Mouse (Mus musculus) hindbrain, embryonic 13.5 days (tissue): ENCODE data around the gene Rcc1l. TPM values are rescaled to one million over a fixed set of nuclear protein-coding genes. Genes with fewer than 3 reads are reported as not detected.

ENCODE experiments used
- ATAC-seq: fragments of 200-750 bp; cut with Nextera tagmentation; 2 replicates; pipeline ENCODE4 v1.8.0; 2017; ENCODE audit warnings: moderate TSS enrichment; ENCODE audit not compliant: low FRiP score
- H3K27ac ChIP-seq: fragments of 300-500 bp; sonication (generic); 2 replicates; pipeline ENCODE4 v1.5.1; 2015; ENCODE audit warnings: inconsistent platforms, mild to moderate bottlenecking, moderate library complexity
- H3K27me3 ChIP-seq: fragments of 300-500 bp; sonication (generic); 2 replicates; pipeline ENCODE4 v1.6.1; 2015; ENCODE audit warnings: mild to moderate bottlenecking, inconsistent platforms
- H3K36me3 ChIP-seq: fragments of 300-500 bp; sonication (generic); 2 replicates; pipeline ENCODE4 v1.6.1; 2015; ENCODE audit warnings: mild to moderate bottlenecking, inconsistent platforms
- H3K4me1 ChIP-seq: fragments of 300-500 bp; sonication (generic); replicated peaks from 2 replicates; pipeline ENCODE4 v1.6.1; 2015; ENCODE audit warnings: inconsistent platforms
- H3K4me2 ChIP-seq: fragments of 300-500 bp; sonication (generic); 2 replicates; pipeline ENCODE4 v1.6.1; 2015; ENCODE audit warnings: inconsistent platforms, mild to moderate bottlenecking, moderate library complexity
- H3K4me3 ChIP-seq: fragments of 300-500 bp; sonication (generic); 2 replicates; pipeline ENCODE4 v1.5.1; 2015; ENCODE audit warnings: mild to moderate bottlenecking, inconsistent platforms
- H3K9ac ChIP-seq: fragments of 300-500 bp; sonication (generic); 2 replicates; pipeline ENCODE4 v1.6.1; 2015; ENCODE audit warnings: mild to moderate bottlenecking, inconsistent platforms
- H3K9me3 ChIP-seq: fragments of 300-500 bp; sonication (generic); 2 replicates; pipeline ENCODE4 v1.6.1; 2016; ENCODE audit warnings: inconsistent platforms
- WGBS: fragments of 180-500 bp; shearing (Covaris S2); methylation state at CpG from one replicate; pipeline ENCODE4 v1.1.7; 2015; 5-methylcytosine and 5-hydroxymethylcytosine counted together
- polyA plus RNA-seq: library from polyadenylated mRNA; unstranded; fragments of >200 nt; fragmentation: Nextera tagmentation; extraction: Ambion mirVana; gene quantifications from 2 replicates; pipeline ENCODE4 v1.2.1, GENCODE M21; 2015

Gene Rcc1l
- 19.9 and 20.4 TPM in 2 replicates for polyA plus RNA-seq

DNA sequence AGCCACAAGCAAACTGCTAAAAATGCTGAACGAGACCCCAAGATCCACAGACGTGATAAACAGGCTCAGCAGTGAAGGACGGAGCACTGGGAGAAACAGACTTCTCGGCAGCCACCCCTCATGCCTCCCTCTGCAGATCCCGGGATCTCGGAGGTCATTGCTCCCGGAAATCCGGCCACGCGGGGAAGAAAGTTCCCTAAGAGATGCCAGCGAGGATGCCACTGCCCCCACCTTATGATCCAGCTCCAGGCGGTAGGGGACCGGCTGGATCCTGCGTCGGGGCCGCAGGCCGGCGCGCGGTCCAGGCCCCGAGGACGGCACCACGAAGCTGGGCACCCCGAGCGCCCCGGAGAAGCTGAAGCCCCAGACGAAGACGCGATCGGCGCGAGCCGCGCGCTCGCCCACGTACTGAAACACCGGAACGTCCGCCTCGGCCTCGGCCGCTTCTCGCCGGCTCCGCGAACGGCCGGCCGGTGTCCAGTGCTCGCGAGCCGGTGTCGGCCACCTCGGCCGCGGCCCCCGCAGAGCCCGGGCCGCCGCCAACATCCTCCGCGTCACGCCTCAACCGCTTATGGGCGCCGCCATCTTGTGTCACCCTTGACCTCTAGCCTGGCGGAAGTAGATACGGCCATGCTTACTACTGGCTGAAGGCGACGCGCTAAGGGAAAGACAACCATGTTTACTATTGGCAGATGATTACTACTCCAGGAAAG lies at the start of gene Rcc1l:
Gene Rcc1l (minus strand): TSS at position 606 of the 713 bp plus-strand sequence.
- peak; percentile 87 for ATAC-seq
- H3K4me1 ChIP-seq = peaks cover 10% of the 10 kb centered on the region
- no peaks in the 10 kb centered on the region for H3K9me3 ChIP-seq
- peak within 1 kb of the TSS; percentile 84 for H3K27ac ChIP-seq
- peaks cover 7% of the 10 kb centered on the region; the same call in 1 of the 2 replicates for H3K36me3 ChIP-seq
- H3K27me3 ChIP-seq = no peaks in the 10 kb centered on the region; the same call in 1 of the 2 replicates
- peak within 1 kb of the TSS; percentile 94 for H3K4me3 ChIP-seq
- WGBS = under 1% methylated on average over 66 of the region's 72 CpGs
- H3K4me2 ChIP-seq = peak within 1 kb of the TSS; percentile 91
- H3K9ac ChIP-seq = peak within 1 kb of the TSS; percentile 80

DNA sequence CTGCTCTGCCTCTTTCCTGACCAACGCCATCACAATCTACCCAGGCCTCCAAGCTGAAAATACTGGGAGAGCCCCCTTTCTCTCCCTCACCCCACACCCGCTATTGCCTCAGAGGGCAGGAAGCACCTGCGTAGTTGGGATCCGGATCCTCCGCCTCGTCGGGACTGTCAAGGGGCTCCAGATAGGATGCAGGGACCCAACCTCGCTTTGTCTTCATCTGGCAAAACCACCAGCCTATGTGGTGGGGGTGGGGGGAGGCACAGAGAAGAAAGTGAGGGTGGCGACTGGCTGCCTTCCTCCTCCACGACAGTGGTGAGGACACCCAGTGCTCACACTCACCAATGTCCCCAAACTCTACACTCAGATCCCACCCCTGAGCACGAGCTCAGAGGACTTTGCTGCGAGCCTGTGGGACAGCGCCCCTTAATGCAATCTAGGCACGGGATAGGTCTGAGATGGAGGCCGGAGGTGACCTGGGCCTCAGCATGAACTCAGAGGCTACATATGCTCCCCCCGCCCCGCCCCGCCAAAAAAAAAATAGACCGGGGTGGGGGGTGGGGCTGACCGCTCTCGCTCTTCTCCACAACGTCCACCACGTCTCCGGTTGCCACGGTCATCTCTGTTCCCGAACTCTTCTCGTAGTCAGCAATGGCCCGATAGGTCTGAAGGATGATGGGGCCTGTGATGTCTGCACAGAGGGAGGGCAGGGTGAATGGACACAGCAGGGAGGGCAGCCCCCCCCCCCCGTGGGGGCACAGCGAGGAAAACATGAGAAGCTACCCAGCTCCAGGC lies 48.7 kb upstream of the Rcc1l start:
- no peak for ATAC-seq
- no peak overlapping the region for H3K4me2 ChIP-seq
- H3K36me3 ChIP-seq = no peaks in the 10 kb centered on the region
- H3K4me3 ChIP-seq = no peak overlapping the region
- no peak overlapping the region for H3K9ac ChIP-seq
- H3K27ac ChIP-seq = no peak overlapping the region
- 78% methylated on average over 30 of the region's 30 CpGs for WGBS
- H3K9me3 ChIP-seq = no peaks in the 10 kb centered on the region
- peaks cover 19% of the 10 kb centered on the region for H3K27me3 ChIP-seq
- peaks cover 17% of the 10 kb centered on the region for H3K4me1 ChIP-seq

DNA sequence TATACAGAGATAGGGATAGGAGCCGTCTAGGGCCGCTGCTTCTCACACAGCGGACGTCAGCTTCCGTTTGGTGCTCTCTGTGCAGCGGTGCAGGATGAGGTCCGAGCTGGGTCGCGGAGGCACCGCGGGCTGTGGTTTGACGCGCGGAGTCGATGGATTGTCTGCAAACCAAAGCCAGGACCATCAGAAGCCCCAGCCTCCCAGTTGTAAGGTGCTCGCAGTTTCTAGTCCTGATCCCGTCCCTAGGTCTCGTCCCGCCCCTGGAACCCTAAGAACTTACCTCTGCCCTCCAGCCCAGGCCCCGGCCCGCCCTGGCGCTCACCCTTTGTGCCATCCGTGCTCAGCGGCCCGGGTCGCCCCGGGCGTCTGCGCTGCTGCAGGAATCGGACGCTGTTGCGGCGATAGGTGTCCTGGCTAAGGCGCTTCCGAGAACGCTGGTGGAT lies 45.2 kb upstream of the Rcc1l start:
- Histone ChIP-seq H3K36me3 (peaks cover 10% of the 10 kb centered on the region), H3K4me3 (peak overlapping the region; percentile 38), H3K4me2 (peak overlapping the region; percentile 66), H3K9me3 (no peaks in the 10 kb centered on the region), H3K9ac (peak overlapping the region; percentile 72), H3K27me3 (peaks cover 19% of the 10 kb centered on the region), H3K27ac (no peak overlapping the region), H3K4me1 (peaks cover 16% of the 10 kb centered on the region)
- WGBS = 2% methylated on average over 32 of the region's 36 CpGs
- ATAC-seq = no peak

DNA sequence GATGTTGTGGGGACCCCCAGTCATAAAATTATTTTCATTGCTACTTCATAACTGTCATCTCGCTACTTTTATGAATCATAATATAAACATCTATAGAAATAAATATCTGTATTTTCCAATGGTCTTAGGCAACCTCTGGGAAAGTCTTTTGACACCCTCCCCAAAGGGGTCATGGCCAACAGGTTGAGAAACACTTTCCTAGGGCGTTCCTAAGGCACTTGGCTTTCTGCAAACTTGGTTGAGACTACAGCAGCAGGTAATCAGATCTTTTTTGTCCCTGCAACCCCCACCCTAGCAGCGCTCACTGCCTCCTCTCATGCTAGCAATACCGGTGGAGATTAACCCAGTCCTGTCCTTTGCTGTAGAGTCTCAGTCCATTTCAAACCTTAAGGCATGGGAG lies 44.7 kb upstream of the Rcc1l start:
- H3K9me3 ChIP-seq = no peaks in the 10 kb centered on the region
- peak overlapping the region; percentile 66 for H3K4me2 ChIP-seq
- peak overlapping the region; percentile 38 for H3K4me3 ChIP-seq
- H3K27me3 ChIP-seq = peaks cover 19% of the 10 kb centered on the region
- H3K4me1 ChIP-seq = peaks cover 16% of the 10 kb centered on the region
- 53% methylated on average over 4 of the region's 4 CpGs for WGBS
- peak overlapping the region; percentile 72; the same call in 1 of the 2 replicates for H3K9ac ChIP-seq
- no peak overlapping the region for H3K27ac ChIP-seq
- ATAC-seq = no peak
- peaks cover 14% of the 10 kb centered on the region for H3K36me3 ChIP-seq

DNA sequence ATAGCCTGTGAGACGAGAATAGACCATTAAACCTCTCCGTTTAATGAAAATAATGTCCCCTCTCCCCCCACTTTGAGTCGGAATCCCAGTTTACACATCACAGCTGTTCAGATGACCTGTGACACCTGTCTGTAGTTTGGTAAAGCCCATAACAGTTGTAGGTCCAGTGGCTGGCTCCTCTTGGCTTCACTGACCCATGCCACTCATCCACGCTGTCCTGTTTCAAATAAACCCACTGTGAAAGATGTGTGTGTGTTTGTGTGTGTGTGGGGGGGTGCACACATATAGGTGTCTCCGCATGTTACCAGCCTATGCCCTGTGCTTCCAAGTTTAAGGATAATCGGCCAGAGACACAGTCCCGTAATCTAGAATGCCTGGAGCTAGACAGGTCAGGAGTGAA lies 41.3 kb upstream of the Rcc1l start:
- Histone ChIP-seq H3K27me3 (peaks cover 17% of the 10 kb centered on the region), H3K27ac (no peak overlapping the region), H3K4me3 (no peak overlapping the region), H3K36me3 (peaks cover 34% of the 10 kb centered on the region), H3K4me1 (peaks cover 25% of the 10 kb centered on the region), H3K4me2 (no peak overlapping the region), H3K9ac (no peak overlapping the region), H3K9me3 (no peaks in the 10 kb centered on the region)
- ATAC-seq = no peak
- WGBS = 91% methylated on average over 7 of the region's 7 CpGs

DNA sequence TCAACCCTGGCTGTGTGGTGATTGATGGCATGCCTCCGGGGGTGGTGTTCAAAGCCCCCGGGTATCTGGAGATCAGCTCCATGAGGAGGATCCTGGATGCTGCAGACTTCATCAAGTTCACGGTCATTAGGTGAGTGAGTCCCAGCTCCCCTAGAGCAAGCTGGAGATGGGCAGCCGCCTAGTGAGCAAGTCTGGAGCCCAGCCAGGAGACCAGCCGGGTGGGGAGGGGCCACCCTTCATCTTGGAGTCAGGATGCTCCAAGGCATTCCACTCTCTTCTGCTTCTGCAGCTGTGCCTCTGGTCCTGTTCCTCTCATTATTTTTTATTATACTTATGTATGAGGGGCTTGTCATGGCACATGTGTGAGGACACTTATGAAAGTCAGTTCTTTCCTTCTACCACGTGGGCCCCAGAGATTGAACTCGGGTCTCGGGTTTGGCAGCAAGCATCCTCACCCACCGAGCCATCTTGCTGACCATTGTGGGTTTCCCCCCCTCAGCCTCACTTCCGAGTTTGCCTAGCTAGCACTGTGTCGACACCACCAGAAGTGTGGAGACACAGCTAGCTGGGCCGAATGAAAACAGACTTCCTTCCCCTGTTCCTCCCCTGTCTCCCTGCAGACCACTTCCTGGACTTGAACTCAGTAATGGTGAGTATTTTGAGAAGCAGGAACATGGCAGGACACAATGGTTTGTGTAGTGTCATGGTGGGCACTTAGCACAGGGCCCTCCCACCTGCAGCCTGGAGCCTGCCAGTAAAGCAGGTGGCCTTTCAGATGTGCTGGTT lies 37.6 kb upstream of the Rcc1l start:
- Histone ChIP-seq H3K27me3 (no peaks in the 10 kb centered on the region), H3K36me3 (peaks cover 50% of the 10 kb centered on the region), H3K4me2 (no peak overlapping the region), H3K9ac (0 out of 2 replicates have a peak overlapping the region, but pooled peaks have one; percentile 6), H3K4me3 (no peak overlapping the region), H3K9me3 (no peaks in the 10 kb centered on the region), H3K27ac (no peak overlapping the region), H3K4me1 (peaks cover 14% of the 10 kb centered on the region)
- no peak for ATAC-seq
- WGBS = 76% methylated on average over 12 of the region's 12 CpGs

DNA sequence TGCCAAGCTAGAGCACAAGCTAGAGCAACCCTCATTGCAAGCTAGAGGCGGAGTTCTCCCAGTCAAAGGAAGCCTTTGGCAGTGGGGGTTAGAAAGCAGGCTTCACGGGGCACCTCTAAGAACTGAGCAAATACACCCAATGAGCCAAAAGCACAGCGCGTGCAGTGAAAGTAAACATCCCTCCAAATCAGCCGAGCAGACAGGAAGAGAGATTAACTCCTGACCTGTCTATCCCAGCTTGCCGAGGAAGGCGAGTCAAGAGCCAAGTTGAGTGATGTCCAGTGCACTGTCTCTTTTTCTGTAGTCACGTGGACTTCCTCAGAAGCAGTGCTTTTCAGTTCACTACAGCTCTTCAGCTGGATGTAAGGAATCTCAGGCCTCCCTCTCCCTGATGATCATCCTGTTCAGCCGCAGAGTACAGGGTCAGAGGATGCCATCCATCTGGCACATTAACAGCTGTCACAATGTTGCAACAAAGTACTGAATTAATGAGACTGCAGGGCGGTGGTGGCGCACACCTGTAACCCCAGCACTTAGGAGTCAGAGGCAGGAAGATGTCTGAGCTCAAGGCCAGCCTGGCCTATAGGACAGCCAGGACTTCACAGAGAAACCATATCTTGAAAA lies 33.5 kb upstream of the Rcc1l start:
- ATAC-seq = no peak
- Histone ChIP-seq H3K36me3 (peaks cover 44% of the 10 kb centered on the region), H3K27ac (no peak overlapping the region), H3K9ac (no peak overlapping the region), H3K4me2 (no peak overlapping the region), H3K9me3 (no peaks in the 10 kb centered on the region), H3K4me3 (no peak overlapping the region), H3K27me3 (no peaks in the 10 kb centered on the region), H3K4me1 (peaks cover 9% of the 10 kb centered on the region)
- WGBS = 67% methylated on average over 11 of the region's 11 CpGs

DNA sequence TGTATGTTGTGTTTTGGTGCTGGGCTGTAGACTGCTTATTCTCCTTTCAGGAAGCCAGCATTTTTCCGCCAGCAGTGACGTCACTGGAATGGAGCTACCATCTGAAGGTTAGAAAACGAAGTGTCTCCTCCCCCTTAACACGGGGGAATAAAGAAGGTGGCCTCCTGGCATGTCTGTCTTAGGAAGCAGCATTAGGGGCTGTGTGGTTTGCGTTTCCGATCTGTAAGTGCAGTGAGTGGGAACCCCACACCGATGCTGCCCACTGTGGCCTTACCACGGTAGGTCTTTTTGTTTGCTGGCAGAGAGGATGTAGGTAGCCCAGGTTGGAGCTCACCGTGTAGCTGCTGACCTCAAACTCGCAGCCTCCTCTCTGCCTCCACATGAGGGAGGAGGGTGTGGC lies 30.1 kb upstream of the Rcc1l start:
- WGBS = 86% methylated on average over 10 of the region's 10 CpGs
- H3K36me3 ChIP-seq = peaks cover 50% of the 10 kb centered on the region
- no peak for ATAC-seq

DNA sequence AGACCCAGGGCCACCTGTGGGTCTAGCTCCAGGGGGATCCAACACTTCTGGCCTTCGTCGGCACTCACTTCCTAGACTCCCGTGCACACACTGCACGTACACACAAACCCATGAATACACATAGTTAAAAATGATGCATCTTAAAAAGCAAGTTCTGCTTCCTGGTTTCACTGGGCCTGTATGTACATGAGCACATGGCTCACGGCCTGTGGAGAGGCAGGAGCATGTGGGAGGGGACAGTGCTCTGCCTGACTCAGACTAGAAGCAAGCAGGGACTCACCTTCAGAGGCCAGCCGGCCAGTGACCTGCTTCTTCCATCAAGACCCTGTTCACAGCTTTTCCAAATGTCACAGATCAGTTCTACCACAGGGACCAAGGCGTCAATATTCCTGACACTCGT lies 17.1 kb upstream of the Rcc1l start:
- Histone ChIP-seq H3K27me3 (no peaks in the 10 kb centered on the region), H3K36me3 (peaks cover 49% of the 10 kb centered on the region), H3K4me3 (no peak overlapping the region), H3K4me1 (no peaks in the 10 kb centered on the region), H3K9me3 (no peaks in the 10 kb centered on the region), H3K9ac (no peak overlapping the region), H3K27ac (no peak overlapping the region), H3K4me2 (no peak overlapping the region)
- ATAC-seq = no peak
- 92% methylated on average over 8 of the region's 8 CpGs for WGBS

More for the DNA sequence above, 30.1 kb upstream of the Rcc1l start:
- no peak overlapping the region for H3K4me3 ChIP-seq
- no peaks in the 10 kb centered on the region; the same call in 1 of the 2 replicates for H3K4me1 ChIP-seq
- H3K4me2 ChIP-seq = no peak overlapping the region
- H3K27ac ChIP-seq = no peak overlapping the region
- no peaks in the 10 kb centered on the region for H3K9me3 ChIP-seq
- no peak overlapping the region for H3K9ac ChIP-seq
- H3K27me3 ChIP-seq = no peaks in the 10 kb centered on the region

DNA sequence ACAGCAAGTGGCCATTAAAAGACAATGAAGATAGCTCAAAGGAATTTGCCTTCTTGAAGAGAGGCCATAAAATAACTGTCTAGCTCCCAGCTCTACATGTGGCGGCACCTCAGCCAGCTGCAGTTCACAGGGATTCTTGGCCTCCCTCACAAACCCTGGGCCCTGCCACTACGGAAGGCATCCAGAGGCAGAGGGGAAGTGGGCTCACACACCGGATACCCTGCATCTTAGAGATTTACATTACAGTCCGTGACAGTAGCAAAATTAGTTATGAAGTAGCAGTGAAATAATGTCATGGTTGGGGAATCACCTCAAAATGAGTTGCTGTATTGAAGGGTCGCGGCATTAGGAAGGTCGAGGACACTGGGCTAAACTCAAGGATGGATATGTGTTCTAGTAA lies 12.0 kb upstream of the Rcc1l start:
- ATAC-seq = no peak
- peaks cover 7% of the 10 kb centered on the region for H3K4me1 ChIP-seq
- H3K27ac ChIP-seq = no peak overlapping the region
- H3K4me3 ChIP-seq = no peak overlapping the region
- H3K36me3 ChIP-seq = peaks cover 15% of the 10 kb centered on the region
- H3K9ac ChIP-seq = no peak overlapping the region
- H3K9me3 ChIP-seq = no peaks in the 10 kb centered on the region
- 79% methylated on average over 7 of the region's 7 CpGs for WGBS
- no peaks in the 10 kb centered on the region for H3K27me3 ChIP-seq
- H3K4me2 ChIP-seq = no peak overlapping the region

DNA sequence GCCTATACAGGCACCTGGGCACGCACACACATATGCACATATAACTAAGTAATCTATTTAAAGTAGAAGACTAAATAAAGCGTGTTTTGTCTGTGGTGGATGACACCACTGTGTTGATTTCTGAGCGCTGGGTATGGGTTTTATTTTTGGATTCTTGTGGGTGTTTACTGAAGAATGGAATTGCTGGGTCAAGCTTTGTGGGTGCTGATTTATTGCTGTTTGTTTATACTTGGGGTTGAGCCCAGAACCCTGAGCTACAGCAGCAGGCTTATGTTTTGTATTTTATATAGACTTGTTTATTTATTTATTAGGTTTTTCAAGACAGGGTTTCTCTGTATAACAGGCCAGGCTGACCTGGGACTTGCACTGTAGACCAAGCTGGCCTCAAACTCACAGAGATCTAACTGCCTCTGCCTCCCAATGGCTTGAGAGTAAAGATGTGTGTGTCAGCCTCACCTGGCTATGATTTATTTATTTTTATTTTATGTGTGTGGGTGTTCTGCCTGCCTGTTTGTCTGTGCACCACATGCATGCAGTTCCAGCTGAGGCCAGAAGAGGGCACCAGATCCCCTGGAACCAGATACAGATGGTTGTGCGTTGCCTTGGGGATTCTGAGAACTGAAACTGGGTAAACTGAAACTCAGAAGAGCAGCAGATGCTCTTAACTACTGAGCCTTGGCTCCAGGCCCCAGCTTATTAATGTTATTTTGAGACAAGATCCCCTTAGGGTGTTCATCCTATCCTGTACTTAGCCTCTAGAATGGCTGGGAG lies 10.6 kb upstream of the Rcc1l start:
- Histone ChIP-seq H3K4me3 (no peak overlapping the region), H3K36me3 (0 out of 2 replicates have a peak, but pooled peaks cover 4% of the 10 kb centered on the region), H3K9ac (0 out of 2 replicates have a peak overlapping the region, but pooled peaks have one; percentile 20), H3K4me1 (peaks cover 21% of the 10 kb centered on the region), H3K4me2 (no peak overlapping the region), H3K27ac (no peak overlapping the region), H3K9me3 (no peaks in the 10 kb centered on the region), H3K27me3 (no peaks in the 10 kb centered on the region)
- ATAC-seq = no peak
- 80% methylated on average over 4 of the region's 4 CpGs for whole genome bisulfite sequencing
